Mouse (Mus musculus) heart, embryonic 16.5 days (tissue): ENCODE results near the gene Celf2. TPM values are rescaled to one million over a fixed set of nuclear protein-coding genes. Genes with fewer than 3 reads are reported as not detected.
"Not testable (repeated sequence)": the region's sequence is repeated elsewhere in the genome, so short reads cannot be mapped to it uniquely, and the experiment has no call there.

Source experiments
- ATAC-seq: fragments of 200-750 bp; cut with Nextera tagmentation; replicated peaks from 2 replicates; pipeline ENCODE4 v1.8.0; 2017; ENCODE audit warnings: moderate number of reproducible peaks; ENCODE audit not compliant: insufficient read depth, low FRiP score; ENCODE audit errors: extremely low read depth
- H3K27ac ChIP-seq: fragments of 300-500 bp; sonication (generic); 2 replicates; pipeline ENCODE4 v1.5.1; 2014; ENCODE audit warnings: mild to moderate bottlenecking, low read length, control low read depth, moderate library complexity
- H3K27me3 ChIP-seq: fragments of 300-500 bp; sonication (generic); 2 replicates; pipeline ENCODE4 v1.6.1; 2014; ENCODE audit warnings: low read length, mixed read lengths; ENCODE audit not compliant: control insufficient read depth, insufficient read depth
- H3K36me3 ChIP-seq: fragments of 300-500 bp; sonication (generic); 2 replicates; pipeline ENCODE4 v1.6.1; 2014; ENCODE audit not compliant: control insufficient read depth, insufficient read depth
- H3K4me1 ChIP-seq: fragments of 300-500 bp; sonication (generic); 2 replicates; pipeline ENCODE4 v1.6.1; 2014; ENCODE audit warnings: low read length, mixed read lengths; ENCODE audit not compliant: control insufficient read depth, insufficient read depth
- H3K4me2 ChIP-seq: fragments of 300-500 bp; sonication (generic); 2 replicates; pipeline ENCODE4 v1.6.1; 2014; ENCODE audit warnings: low read depth, mild to moderate bottlenecking, control low read depth, low read length
- H3K4me3 ChIP-seq: fragments of 300-500 bp; sonication (generic); 2 replicates; pipeline ENCODE4 v1.5.1; 2014; ENCODE audit warnings: mild to moderate bottlenecking, control low read depth, low read length
- H3K9ac ChIP-seq: fragments of 300-500 bp; sonication (generic); 2 replicates; pipeline ENCODE4 v1.6.1; 2014; ENCODE audit warnings: low read length, control low read depth
- H3K9me3 ChIP-seq: fragments of 300-500 bp; sonication (generic); replicated peaks from 2 replicates; pipeline ENCODE4 v1.6.1; 2016; ENCODE audit warnings: low read length; ENCODE audit not compliant: control insufficient read depth
- WGBS: fragments of 180-500 bp; shearing (Covaris S2); extraction: QIAGEN DNeasy Blood & Tissue Kit; methylation state at CpG from one replicate; pipeline ENCODE4 v1.1.7; 2014; 5-methylcytosine and 5-hydroxymethylcytosine counted together
- polyA plus RNA-seq: library from polyadenylated mRNA; unstranded; fragments of >200 nt; fragmentation: Nextera tagmentation; extraction: Ambion mirVana; gene quantifications from 2 replicates; pipeline ENCODE4 v1.2.1, GENCODE M21; 2015

Celf2 gene
- polyA plus RNA-seq, 1 experiment from 2014 or later, result 70.2 TPM

DNA sequence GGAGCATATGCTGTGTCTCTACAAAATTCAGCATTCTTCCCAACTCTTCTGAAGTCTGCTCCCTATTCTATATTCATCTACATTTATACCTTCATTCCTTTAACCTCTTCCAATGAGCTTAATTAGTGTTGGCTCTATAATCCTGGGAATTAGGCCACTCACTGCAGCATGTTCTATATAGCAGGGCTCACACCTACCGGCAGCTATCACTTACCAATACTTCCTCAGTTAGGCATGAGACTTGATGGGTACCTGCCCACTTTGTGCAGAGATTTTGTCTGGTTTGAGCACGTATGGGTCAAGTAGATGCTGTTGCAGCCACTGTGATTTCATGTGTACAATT is 198.6 kb downstream of the Celf2 start:
- Histone ChIP-seq H3K36me3 (no peaks in the 10 kb centered on the region), H3K27ac (no peak overlapping the region), H3K9me3 (no peaks in the 10 kb centered on the region), H3K27me3 (no peaks in the 10 kb centered on the region), H3K9ac (no peak overlapping the region), H3K4me1 (no peaks in the 10 kb centered on the region), H3K4me3 (no peak overlapping the region), H3K4me2 (no peak overlapping the region)
- ATAC-seq, result no peak
- WGBS, result 87% methylated on average over 2 of the region's 2 CpGs

DNA sequence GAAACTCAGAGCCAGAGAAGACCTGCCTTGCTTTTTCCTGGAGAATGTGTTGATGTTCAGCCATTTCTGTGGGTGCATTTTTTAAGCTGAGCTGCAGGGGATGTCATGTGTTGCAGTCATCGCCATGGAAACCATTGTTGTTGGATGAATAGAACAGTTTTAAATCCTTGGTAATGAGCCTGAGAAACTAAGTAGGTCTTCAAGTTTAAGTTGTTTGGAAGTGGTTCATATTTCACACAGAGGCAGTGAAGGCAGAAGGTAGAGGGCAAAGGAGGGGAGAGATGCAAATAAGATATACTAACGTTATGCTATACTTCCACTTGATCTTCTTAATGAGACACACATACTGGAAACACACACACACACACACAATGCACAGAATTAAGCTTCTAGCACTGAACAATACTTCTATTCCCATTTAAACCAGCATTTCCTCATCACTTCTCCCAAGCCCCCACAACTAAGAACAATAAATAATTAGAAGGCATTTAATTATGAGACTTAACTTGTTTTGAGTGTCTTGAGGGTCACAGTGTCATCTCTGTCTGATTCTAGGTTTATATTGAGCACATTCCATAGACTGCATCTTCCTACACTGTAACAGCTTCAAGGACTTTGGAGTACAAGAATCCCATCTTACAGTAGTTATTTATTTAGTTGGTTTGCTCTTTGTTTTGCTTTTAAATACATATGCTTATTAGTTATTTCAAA is 199.1 kb downstream of the Celf2 start:
- no peak overlapping the region for H3K4me2 ChIP-seq
- H3K36me3 ChIP-seq, result no peaks in the 10 kb centered on the region
- H3K4me3 ChIP-seq, result no peak overlapping the region
- H3K27me3 ChIP-seq, result no peaks in the 10 kb centered on the region
- H3K9ac ChIP-seq, result no peak overlapping the region
- H3K27ac ChIP-seq, result no peak overlapping the region
- 51% methylated on average over 2 of the region's 2 CpGs for WGBS
- no peaks in the 10 kb centered on the region for H3K4me1 ChIP-seq
- no peaks in the 10 kb centered on the region for H3K9me3 ChIP-seq
- no peak for ATAC-seq

DNA sequence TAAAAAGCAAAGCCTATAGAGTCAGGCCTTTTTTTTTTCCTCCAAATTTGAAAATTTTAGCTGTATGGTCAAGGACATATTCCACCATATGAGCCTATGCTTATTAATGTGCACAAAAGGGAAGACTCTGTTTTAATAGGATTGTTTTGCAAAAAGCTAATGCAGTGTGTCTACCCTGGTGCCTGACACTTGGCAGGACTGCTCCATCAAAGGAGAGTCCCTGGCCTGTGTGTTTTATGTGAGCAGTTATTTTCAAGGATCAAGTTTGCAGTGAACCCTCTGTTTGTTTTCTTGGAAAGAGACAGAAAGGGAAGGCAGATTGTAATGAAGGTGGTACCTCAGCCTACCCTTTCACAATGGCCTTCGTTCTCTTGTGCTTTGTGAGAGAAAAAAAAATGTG is 200.0 kb downstream of the Celf2 start:
- Histone ChIP-seq H3K27me3 (no peaks in the 10 kb centered on the region), H3K9ac (no peak overlapping the region), H3K36me3 (no peaks in the 10 kb centered on the region), H3K4me1 (no peaks in the 10 kb centered on the region), H3K4me2 (no peak overlapping the region), H3K9me3 (no peaks in the 10 kb centered on the region), H3K4me3 (no peak overlapping the region), H3K27ac (no peak overlapping the region)
- WGBS, result 86% methylated on average over 1 of the region's 1 CpGs
- no peak for ATAC-seq

DNA sequence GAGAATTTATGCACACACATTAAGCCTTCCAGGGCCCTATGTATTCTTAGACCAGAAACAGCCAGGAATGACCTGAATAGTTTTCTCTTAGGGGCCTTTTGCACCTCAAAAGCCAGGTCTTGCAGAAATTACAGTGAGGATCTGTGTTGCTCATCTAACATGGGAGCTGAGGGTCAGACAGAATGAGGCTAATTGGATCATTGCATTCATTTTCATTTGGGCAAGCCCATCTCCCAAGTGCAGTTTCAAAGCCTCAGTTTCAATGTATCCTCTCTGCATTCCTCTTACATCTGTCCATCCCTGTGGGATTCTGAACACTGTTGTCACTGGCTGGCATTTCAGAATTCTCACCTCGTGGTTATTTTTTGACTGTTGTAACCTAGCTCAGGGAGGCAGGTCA is 200.6 kb downstream of the Celf2 start:
- no peaks in the 10 kb centered on the region for H3K27me3 ChIP-seq
- WGBS, result 42% methylated on average over 1 of the region's 1 CpGs
- ATAC-seq, result no peak
- no peak overlapping the region for H3K4me3 ChIP-seq
- H3K27ac ChIP-seq, result no peak overlapping the region
- H3K4me2 ChIP-seq, result no peak overlapping the region
- H3K9me3 ChIP-seq, result no peaks in the 10 kb centered on the region
- no peaks in the 10 kb centered on the region for H3K4me1 ChIP-seq
- H3K9ac ChIP-seq, result no peak overlapping the region
- H3K36me3 ChIP-seq, result no peaks in the 10 kb centered on the region

DNA sequence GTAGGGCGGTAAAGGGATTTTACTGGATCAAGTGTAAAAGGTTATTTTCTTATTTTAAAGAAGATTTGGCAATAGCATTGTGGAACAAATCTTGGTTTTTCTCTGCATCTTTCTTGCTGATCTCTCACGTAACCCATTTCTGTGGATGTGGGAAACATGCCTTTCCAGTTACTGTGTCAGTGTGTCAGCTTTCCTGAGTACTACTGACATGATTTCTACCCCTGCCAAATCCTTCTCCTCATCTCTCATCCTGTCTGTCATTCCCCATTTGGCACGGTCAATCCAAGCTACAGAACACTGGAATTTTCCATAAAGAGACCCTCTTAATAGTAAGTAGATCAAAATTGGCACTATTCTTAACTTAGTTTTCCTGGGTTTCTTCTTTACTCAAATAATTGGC is 221.9 kb downstream of the Celf2 start:
- no peak for ATAC-seq
- Histone ChIP-seq H3K4me2 (no peak overlapping the region), H3K4me3 (no peak overlapping the region), H3K27ac (no peak overlapping the region), H3K4me1 (peaks cover 5% of the 10 kb centered on the region), H3K9me3 (no peaks in the 10 kb centered on the region), H3K27me3 (no peaks in the 10 kb centered on the region), H3K36me3 (no peaks in the 10 kb centered on the region), H3K9ac (no peak overlapping the region)
- WGBS, result 70% methylated on average over 3 of the region's 3 CpGs

DNA sequence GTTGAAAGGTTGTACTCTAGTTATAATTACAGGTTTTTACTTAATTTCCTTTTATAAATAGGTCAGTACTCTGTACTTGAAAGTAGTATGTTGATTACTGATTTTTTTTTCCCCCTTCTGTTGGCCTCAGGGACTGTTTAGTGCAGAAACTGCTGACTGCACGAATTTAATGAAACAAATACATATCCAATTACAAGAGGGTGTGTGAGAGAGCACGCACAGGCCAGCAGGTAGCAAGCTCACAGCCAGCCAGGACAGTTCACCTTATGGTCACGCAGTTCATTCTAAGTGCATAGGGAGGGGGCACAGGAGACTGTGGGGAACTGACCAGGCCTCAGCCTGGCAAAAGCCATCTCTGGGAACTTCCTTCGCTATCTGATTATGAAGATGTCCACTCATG is 236.1 kb downstream of the Celf2 start:
- Histone ChIP-seq H3K9ac (no peak overlapping the region), H3K27ac (no peak overlapping the region), H3K36me3 (no peaks in the 10 kb centered on the region), H3K4me2 (no peak overlapping the region), H3K4me3 (no peak overlapping the region), H3K4me1 (no peaks in the 10 kb centered on the region), H3K27me3 (no peaks in the 10 kb centered on the region), H3K9me3 (no peaks in the 10 kb centered on the region)
- 71% methylated on average over 4 of the region's 4 CpGs for WGBS
- ATAC-seq, result no peak

DNA sequence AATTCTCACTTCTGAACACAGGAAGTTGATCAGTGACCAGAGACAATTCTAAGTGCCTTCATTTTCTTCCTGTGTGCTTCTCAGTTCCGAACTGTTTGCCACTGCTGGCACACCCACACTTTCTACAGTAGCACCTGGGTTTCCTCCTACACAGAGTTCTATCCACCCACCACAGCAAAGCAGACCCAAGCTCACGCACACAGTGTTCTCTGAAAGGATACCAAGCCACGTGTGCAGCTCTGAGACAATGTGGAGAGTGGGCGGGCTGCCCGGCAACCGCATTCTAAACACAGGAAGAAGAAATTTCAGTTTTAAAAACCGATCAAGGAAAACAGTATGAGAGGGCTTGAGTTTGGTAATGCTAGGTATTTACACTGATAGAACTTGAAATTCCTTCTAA is 239.3 kb downstream of the Celf2 start:
- ATAC-seq, result no peak
- WGBS, result 67% methylated on average over 7 of the region's 7 CpGs
- Histone ChIP-seq H3K9me3 (no peaks in the 10 kb centered on the region), H3K27me3 (no peaks in the 10 kb centered on the region), H3K27ac (no peak overlapping the region), H3K36me3 (no peaks in the 10 kb centered on the region), H3K4me1 (no peaks in the 10 kb centered on the region), H3K4me3 (no peak overlapping the region), H3K9ac (no peak overlapping the region), H3K4me2 (no peak overlapping the region)

DNA sequence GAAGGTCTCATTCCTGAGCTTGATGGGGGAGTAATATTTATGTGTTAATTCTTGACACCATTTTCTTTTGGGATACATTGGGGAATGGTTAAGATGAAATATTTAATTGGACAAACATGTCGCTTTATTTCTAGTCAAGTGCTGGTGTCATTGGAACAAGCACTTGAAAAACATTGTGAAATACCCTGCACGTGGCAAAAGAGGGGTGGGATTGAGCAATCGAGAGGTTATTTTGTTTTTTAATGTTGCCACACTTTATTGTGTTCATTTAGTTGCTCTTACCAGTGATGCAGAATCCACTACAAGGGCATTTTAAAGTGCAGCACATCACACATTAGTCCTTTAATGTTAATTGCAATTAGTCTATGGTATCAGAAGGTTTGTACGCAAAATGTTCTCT is 242.2 kb downstream of the Celf2 start:
- no peak overlapping the region for H3K27ac ChIP-seq
- H3K27me3 ChIP-seq, result no peaks in the 10 kb centered on the region
- no peaks in the 10 kb centered on the region for H3K9me3 ChIP-seq
- WGBS, result 87% methylated on average over 4 of the region's 4 CpGs
- H3K9ac ChIP-seq, result no peak overlapping the region
- no peak overlapping the region for H3K4me3 ChIP-seq
- no peaks in the 10 kb centered on the region for H3K4me1 ChIP-seq
- H3K4me2 ChIP-seq, result no peak overlapping the region
- ATAC-seq, result no peak
- H3K36me3 ChIP-seq, result no peaks in the 10 kb centered on the region

DNA sequence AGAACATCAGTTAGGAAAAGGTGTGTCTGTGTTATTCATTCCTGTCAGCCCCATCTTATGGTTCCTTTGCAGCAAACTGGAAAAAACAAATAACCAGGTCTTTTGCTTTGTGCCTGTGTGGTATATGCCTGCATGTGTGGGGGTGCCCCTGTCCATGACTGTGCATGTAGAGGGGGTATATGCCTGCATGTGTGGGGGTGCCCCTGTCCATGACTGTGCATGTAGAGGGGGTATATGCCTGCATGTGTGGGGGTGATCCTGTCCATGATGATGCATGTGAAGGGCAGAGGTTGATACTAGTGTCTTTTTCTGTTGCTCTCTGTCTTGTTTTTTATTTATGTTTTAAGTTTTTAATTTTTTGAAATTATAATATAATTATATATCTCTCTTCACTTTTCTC is 246.7 kb downstream of the Celf2 start:
- H3K27ac ChIP-seq, H3K27me3 ChIP-seq, ATAC-seq, H3K9me3 ChIP-seq, H3K36me3 ChIP-seq, H3K4me3 ChIP-seq, H3K9ac ChIP-seq, H3K4me2 ChIP-seq, H3K4me1 ChIP-seq: not testable (repeated sequence)

DNA sequence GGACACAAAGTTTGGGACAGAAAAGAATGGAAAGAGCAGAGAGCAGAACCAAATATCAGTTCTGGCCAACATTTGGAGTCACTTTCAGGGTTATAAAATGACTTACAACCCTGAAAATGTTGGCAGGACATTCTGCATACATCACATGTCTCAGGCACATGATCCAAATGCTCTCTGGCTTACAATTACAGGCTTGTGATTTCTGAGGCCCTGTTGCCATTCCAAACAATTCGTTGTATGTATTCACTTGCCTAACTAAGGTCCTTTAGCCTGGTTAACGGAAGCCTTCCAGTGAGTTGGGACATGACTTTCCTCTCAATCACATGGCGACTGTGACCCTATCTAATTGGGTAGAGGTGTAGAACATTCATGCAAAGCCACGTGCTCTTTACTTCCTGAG is 249.2 kb downstream of the Celf2 start:
- no peaks in the 10 kb centered on the region for H3K36me3 ChIP-seq
- no peaks in the 10 kb centered on the region for H3K9me3 ChIP-seq
- no peaks in the 10 kb centered on the region for H3K4me1 ChIP-seq
- WGBS, result 71% methylated on average over 4 of the region's 4 CpGs
- no peaks in the 10 kb centered on the region for H3K27me3 ChIP-seq
- H3K27ac ChIP-seq, result no peak overlapping the region
- no peak overlapping the region for H3K4me3 ChIP-seq
- no peak overlapping the region for H3K4me2 ChIP-seq
- H3K9ac ChIP-seq, result no peak overlapping the region
- no peak for ATAC-seq
